In genomic region chr16:11400936-11401335, GRCm38 (mm10) we compare ENCODE assay signal across 24 mouse cellular contexts.
DNase-seq lines count a peak whose midpoint lies in the region; ATAC-seq and TF ChIP-seq lines count a peak whose summit lies in the region.
"Had no signal": no experiment of that assay in that cellular context is flagged by ENCODE, and none has a peak within 500 bp of the region (broad histone marks: within the 10 kb centered on the region; RNA-seq: fewer than 3 reads in every experiment).

No protein-coding gene starts in this region.

- no peak; the same call in 1 of the 2 replicates for TF ChIP-seq POLR2A in spleen, adult 2 months (IDR thresholded peaks at IDR 0.05; ENCODE audit: low read depth, low read length)

- no peaks in the 10 kb centered on the region for H3K27me3 ChIP-seq in spleen, adult 2 months (ENCODE audit: control insufficient read depth, insufficient read depth, low read length)
- H3K27me3 ChIP-seq in splenic B cell, adult 2 months (ENCODE audit: control insufficient read depth, insufficient read depth, low read length, poor library complexity, severe bottlenecking) = no peaks in the 10 kb centered on the region
- H3K27me3 ChIP-seq in hindbrain, embryonic 16.5 days (replicated peaks; ENCODE audit: control insufficient read depth, insufficient read depth, low read length) = no peaks in the 10 kb centered on the region
- H3K27me3 ChIP-seq: embryonic facial prominence, embryonic 13.5 days; embryonic facial prominence, embryonic 15.5 days; forebrain, embryonic 12.5 days had no signal

- H3K4me1 ChIP-seq in spleen, adult 2 months (ENCODE audit: control insufficient read depth, insufficient read depth, insufficient read length) = peaks cover 20% of the 10 kb centered on the region; the same call in 1 of the 2 replicates
- no peaks in the 10 kb centered on the region for H3K4me1 ChIP-seq in hindbrain, embryonic 16.5 days (ENCODE audit: control insufficient read depth, insufficient read depth, low read depth, low read length)
- H3K4me1 ChIP-seq: embryonic facial prominence, embryonic 13.5 days; embryonic facial prominence, embryonic 15.5 days; forebrain, embryonic 10.5 days; forebrain, embryonic 12.5 days had no signal

- DNase-seq in spleen, adult 2 months (ENCODE audit: low read depth in 1 of 2, low spot score in 2 of 2) = peak in 1 of 2 experiments; percentile 53
- DNase-seq in spleen, postnatal 14 days (ENCODE audit: low spot score in 2 of 2) = no peak
- DNase-seq in A20 (ENCODE audit: low read depth, low spot score) = peak; percentile 52
- DNase-seq in B cell, adult 2 months = peak; percentile 50
- peak; percentile 45 for DNase-seq in splenic B cell, adult 2 months (ENCODE audit: low read depth, low spot score)
- DNase-seq in testis, postnatal 10 days (ENCODE audit: low spot score) = no peak
- DNase-seq: adrenal gland, adult 2 months; adrenal gland, postnatal 10 days; adrenal gland, postnatal 25 days; cerebellum, adult 11 months; cerebellum, adult 18-20 months; cerebellum, adult 8-10 months; cerebellum, adult 9-11 months; cerebellum, postnatal 14 days; cerebellum, postnatal 36 days; embryo, embryonic 11 days had no signal

- peaks cover 10% of the 10 kb centered on the region for H3K36me3 ChIP-seq in spleen, adult 2 months (ENCODE audit: control insufficient read depth, insufficient read depth, low read length)
- H3K36me3 ChIP-seq in splenic B cell, adult 2 months (ENCODE audit: control insufficient read depth, insufficient read depth, low read length, poor library complexity, severe bottlenecking) = peaks cover 2% of the 10 kb centered on the region; the same call in 1 of the 2 replicates
- no peaks in the 10 kb centered on the region; the same call in 1 of the 2 replicates for H3K36me3 ChIP-seq in hindbrain, embryonic 16.5 days (ENCODE audit: control insufficient read depth, insufficient read depth, low read length)

- H3K9me3 ChIP-seq in hindbrain, embryonic 16.5 days (ENCODE audit: control insufficient read depth, low read length) = no peaks in the 10 kb centered on the region
- H3K9me3 ChIP-seq: embryonic facial prominence, embryonic 13.5 days; embryonic facial prominence, embryonic 15.5 days; forebrain, embryonic 10.5 days; forebrain, embryonic 12.5 days had no signal

- ATAC-seq in hindbrain, embryonic 16.5 days = no peak
- ATAC-seq: forebrain, embryonic 14.5 days; forebrain, embryonic 16.5 days had no signal

- H3K27ac ChIP-seq in spleen, adult 2 months (ENCODE audit: insufficient read depth, low read length) = peak overlapping the region; percentile 93
- no peak overlapping the region for H3K27ac ChIP-seq in hindbrain, embryonic 16.5 days (ENCODE audit: low read depth, low read length)
- H3K27ac ChIP-seq: embryonic facial prominence, embryonic 13.5 days; embryonic facial prominence, embryonic 15.5 days; forebrain, embryonic 10.5 days; forebrain, embryonic 12.5 days had no signal

- peak overlapping the region; percentile 54 for H3K4me3 ChIP-seq in spleen, adult 2 months (ENCODE audit: extremely low read depth, insufficient read depth, insufficient read length)
- no peak overlapping the region for H3K4me3 ChIP-seq in hindbrain, embryonic 16.5 days (ENCODE audit: low read length)
- H3K4me3 ChIP-seq: embryonic facial prominence, embryonic 13.5 days; embryonic facial prominence, embryonic 15.5 days; erythroblast, embryonic 14.5 days; forebrain, embryonic 10.5 days; forebrain, embryonic 12.5 days had no signal

- H3K9ac ChIP-seq in hindbrain, embryonic 16.5 days (ENCODE audit: low read depth, low read length) = no peak overlapping the region
- H3K9ac ChIP-seq: embryonic facial prominence, embryonic 13.5 days; embryonic facial prominence, embryonic 15.5 days; forebrain, embryonic 12.5 days had no signal

- no peak for TF ChIP-seq CTCF in spleen, adult 2 months (IDR thresholded peaks at IDR 0.05; ENCODE audit: extremely low read depth, insufficient read depth, insufficient read length, insufficient replicate concordance)

- 52% methylated on average over 7 of the region's 7 CpGs for WGBS in spleen, adult 2 months
- 76% methylated on average over 7 of the region's 7 CpGs for WGBS in hindbrain, embryonic 16.5 days

- H3K4me2 ChIP-seq in hindbrain, embryonic 16.5 days (ENCODE audit: low read length) = no peak overlapping the region
- H3K4me2 ChIP-seq: embryonic facial prominence, embryonic 13.5 days; embryonic facial prominence, embryonic 15.5 days; forebrain, embryonic 12.5 days had no signal

Comparison
In these comparisons a context has a peak if more than half of its experiments do, and no peak if none do; other contexts are left out.
1. DNase-seq: peak in A20 (single experiment), B cell, adult 2 months (2 of 2) and splenic B cell, adult 2 months (single experiment); none in spleen, postnatal 14 days (0 of 2) and testis, postnatal 10 days (single experiment).